Mouse (Mus musculus): ENCODE measurements around the gene Txnrd1.

GRCm38 (mm10) chr10:82910198-82910597 lies 76.4 kb downstream of the Txnrd1 start:
- TF ChIP-seq CTCF (IDR thresholded peaks at IDR 0.05; ENCODE audit: low read depth), result peak; percentile 48
- no peak for TF ChIP-seq EP300 (IDR thresholded peaks at IDR 0.05; ENCODE audit: low read depth)

All from heart, postnatal 0 days (tissue).